ENCODE assay signal across 8 mouse cellular contexts in the genomic region with DNA sequence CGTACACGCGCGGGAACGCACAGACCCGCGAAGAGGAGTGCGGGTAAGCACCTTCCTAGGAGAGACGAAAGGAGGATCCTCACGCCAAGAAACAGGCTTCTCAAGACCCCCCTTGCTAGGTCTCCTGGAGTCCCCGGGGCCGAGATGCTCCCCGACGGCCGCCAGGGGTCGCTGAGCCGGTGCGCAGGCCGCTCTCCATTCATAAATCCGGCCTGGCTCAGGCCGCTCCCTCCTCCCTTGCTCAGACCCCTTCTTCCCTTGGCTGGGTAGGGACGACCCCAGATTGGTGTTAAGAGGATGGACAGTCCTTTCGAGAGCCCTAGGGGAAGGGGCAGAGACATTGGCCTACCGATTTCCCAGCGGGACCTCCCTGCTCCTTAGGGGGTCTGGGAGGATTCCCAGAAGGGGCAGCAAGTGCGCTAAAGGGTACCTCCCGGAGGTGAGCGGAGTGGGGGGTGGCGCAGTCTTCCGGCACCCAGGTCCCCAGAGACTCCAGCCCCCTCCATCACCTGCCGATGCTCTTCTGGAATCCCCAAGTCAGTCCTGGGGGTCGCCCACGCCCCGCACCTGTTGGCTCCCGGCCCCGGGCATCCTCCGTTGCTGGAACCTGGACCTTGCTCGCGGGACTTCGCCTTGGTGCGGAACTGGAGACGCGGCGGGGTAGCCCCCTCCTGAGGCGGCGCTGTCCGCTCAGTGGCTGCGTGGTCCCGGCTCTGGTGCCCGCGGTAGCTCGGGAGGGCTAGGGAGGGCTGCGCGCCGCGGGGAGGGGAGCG. TPM values are rescaled to one million over a fixed set of nuclear protein-coding genes. Genes with fewer than 3 reads are reported as not detected.
DNase-seq lines count a peak whose midpoint lies in the region; ATAC-seq and TF ChIP-seq lines count a peak whose summit lies in the region.

No protein-coding gene starts in this region.

- peak; percentile 73 for TF ChIP-seq CTCF in cerebellum, adult 2 months (IDR thresholded peaks at IDR 0.05; ENCODE audit: borderline replicate concordance, insufficient read depth, low read depth, low read length)
- TF ChIP-seq CTCF in forebrain, postnatal 0 days (IDR thresholded peaks at IDR 0.05; ENCODE audit: low read depth): peak; percentile 94

- no peaks in the 10 kb centered on the region for H3K36me3 ChIP-seq in forebrain, postnatal 0 days (ENCODE audit: insufficient read depth)
- no peaks in the 10 kb centered on the region for H3K36me3 ChIP-seq in hindbrain, embryonic 10.5 days

- ATAC-seq in forebrain, postnatal 0 days: peak; percentile 85

- H3K4me3 ChIP-seq in cerebellum, adult 2 months (replicated peaks; ENCODE audit: insufficient read depth, low read depth, low read length): peak overlapping the region; percentile 48
- peak overlapping the region; percentile 40 for H3K4me3 ChIP-seq in forebrain, postnatal 0 days (ENCODE audit: low read depth, low read length)
- peak overlapping the region; percentile 60 for H3K4me3 ChIP-seq in hindbrain, embryonic 10.5 days

- peak; percentile 76 for DNase-seq in Muller cell, postnatal 12 days (ENCODE audit: inconsistent ontology term)
- peak; percentile 29 to 65 for DNase-seq in cerebellum, adult 2 months
- DNase-seq in forebrain, postnatal 0 days: peak; percentile 86
- DNase-seq in hindbrain, embryonic 10.5 days (ENCODE audit: low spot score): peak; percentile 87
- DNase-seq in layer of hippocampus, postnatal 25 days (ENCODE audit: extremely low spot score in 1 of 2, low spot score in 1 of 2): peak; percentile 66 to 82
- peak; percentile 69 for DNase-seq in lung, postnatal 25 days (ENCODE audit: low spot score)
- peak; percentile 71 for DNase-seq in retina, postnatal 7 days (ENCODE audit: low read depth, low spot score)
- DNase-seq in yolk sac, embryonic 10.5 days (ENCODE audit: low spot score): peak; percentile 68

- peak overlapping the region; percentile 83 for H3K4me2 ChIP-seq in forebrain, postnatal 0 days (ENCODE audit: low read depth)

- H3K9me3 ChIP-seq in forebrain, postnatal 0 days (ENCODE audit: low read length): no peaks in the 10 kb centered on the region
- H3K9me3 ChIP-seq in hindbrain, embryonic 10.5 days: no peaks in the 10 kb centered on the region

- TF ChIP-seq POLR2A in cerebellum, adult 2 months (IDR thresholded peaks at IDR 0.05; ENCODE audit: borderline replicate concordance, insufficient read depth, low read length): no peak

- H3K4me1 ChIP-seq in cerebellum, adult 2 months (ENCODE audit: control insufficient read depth, insufficient read depth, low read length): 0 out of 2 replicates have a peak, but pooled peaks cover 3% of the 10 kb centered on the region
- H3K4me1 ChIP-seq in forebrain, postnatal 0 days (ENCODE audit: insufficient read depth): 0 out of 2 replicates have a peak, but pooled peaks cover 3% of the 10 kb centered on the region
- H3K4me1 ChIP-seq in hindbrain, embryonic 10.5 days (replicated peaks): peaks cover 39% of the 10 kb centered on the region

- 1% methylated on average over 56 of the region's 57 CpGs for WGBS in cerebellum, adult 2 months
- 0% methylated on average over 54 of the region's 57 CpGs for WGBS in forebrain, postnatal 0 days
- WGBS in hindbrain, embryonic 10.5 days: under 1% methylated on average over 57 of the region's 57 CpGs

- no peaks in the 10 kb centered on the region; the same call in 1 of the 2 replicates for H3K27me3 ChIP-seq in cerebellum, adult 2 months (ENCODE audit: control insufficient read depth, insufficient read depth, low read length)
- H3K27me3 ChIP-seq in forebrain, postnatal 0 days (ENCODE audit: insufficient read depth, low read length): peaks cover 19% of the 10 kb centered on the region
- H3K27me3 ChIP-seq in hindbrain, embryonic 10.5 days (ENCODE audit: insufficient read depth, poor library complexity, severe bottlenecking): peaks cover 82% of the 10 kb centered on the region

- H3K9ac ChIP-seq in forebrain, postnatal 0 days: peak overlapping the region; percentile 44

- no peak overlapping the region for H3K27ac ChIP-seq in cerebellum, adult 2 months (ENCODE audit: insufficient read depth, low read length)
- no peak overlapping the region for H3K27ac ChIP-seq in forebrain, postnatal 0 days (ENCODE audit: low read depth, low read length)
- H3K27ac ChIP-seq in hindbrain, embryonic 10.5 days: peak overlapping the region; percentile 59

RNA-seq across cellular contexts. Expression of a gene that starts 0.5 kb away (rescaled TPM):
- polyA plus RNA-seq in cerebellum, adult 2 months (2012; rRNA removed): 4.3 and 5.2 TPM in 2 replicates
- 2.4 and 5.0 TPM in 2 replicates for total RNA-seq in forebrain, postnatal 0 days (2014; rRNA removed)
- polyA plus RNA-seq in forebrain, postnatal 0 days (2015; fragmentation: Nextera tagmentation; extraction: Ambion mirVana): 1.6 and 2.5 TPM in 2 replicates
- 0.81 and 0.85 TPM in 2 replicates for polyA plus RNA-seq in hindbrain, embryonic 10.5 days (2016; fragmentation: Nextera tagmentation; extraction: Ambion mirVana)
- 1 to 10 TPM; 3.2 to 4.5 TPM for total RNA-seq in layer of hippocampus, postnatal 25 days (2021)

RNA-seq across cellular contexts. Expression of a gene that starts 36.3 kb away (rescaled TPM):
- 89.3 and 90.2 TPM in 2 replicates for polyA plus RNA-seq in cerebellum, adult 2 months (2012; rRNA removed)
- 51.6 and 52.9 TPM in 2 replicates for total RNA-seq in forebrain, postnatal 0 days (2014; rRNA removed)
- polyA plus RNA-seq in forebrain, postnatal 0 days (2015; fragmentation: Nextera tagmentation; extraction: Ambion mirVana): 58.5 and 60.7 TPM in 2 replicates
- 76.3 and 83.5 TPM in 2 replicates for polyA plus RNA-seq in hindbrain, embryonic 10.5 days (2016; fragmentation: Nextera tagmentation; extraction: Ambion mirVana)
- 10 to 100 TPM; 58.5 to 66.3 TPM for total RNA-seq in layer of hippocampus, postnatal 25 days (2021)

RNA-seq across cellular contexts. Expression of a gene that starts 36.3 kb away (rescaled TPM):
- 12.8 and 13.4 TPM in 2 replicates for polyA plus RNA-seq in cerebellum, adult 2 months (2012; rRNA removed)
- 3.5 and 6.7 TPM in 2 replicates for total RNA-seq in forebrain, postnatal 0 days (2014; rRNA removed)
- polyA plus RNA-seq in forebrain, postnatal 0 days (2015; fragmentation: Nextera tagmentation; extraction: Ambion mirVana): 3.5 and 4.5 TPM in 2 replicates
- 11.6 and 15.1 TPM in 2 replicates for polyA plus RNA-seq in hindbrain, embryonic 10.5 days (2016; fragmentation: Nextera tagmentation; extraction: Ambion mirVana)
- total RNA-seq in layer of hippocampus, postnatal 25 days (2021): 1 to 10 TPM; 7.5 to 8.7 TPM
